Mouse (Mus musculus): ENCODE measurements around the gene Tecr. TPM values are rescaled to one million over a fixed set of nuclear protein-coding genes. Genes with fewer than 3 reads are reported as not detected.
A peak's percentile ranks its signal among the peaks of the same experiment; 100 is the strongest.

Gene Tecr
- total RNA-seq (2021) = 100 to 1,000 TPM; 503 to 542 TPM
- long read RNA-seq, experiment 1, transcript Tecr-203 (12 exons, 1,120 nt) = major isoform, 204 of 372 reads
- long read RNA-seq, experiment 1, transcript Tecr-201 (13 exons, 1,158 nt) = minor isoform, 119 of 372 reads
- long read RNA-seq, experiment 1, partial matches to known transcripts = 21 of 372 reads
- long read RNA-seq, experiment 1, other reads (novel, unspliced or antisense) = 25 of 372 reads
- long read RNA-seq, experiment 2, transcript Tecr-203 (12 exons, 1,120 nt) = major isoform, 317 of 570 reads
- long read RNA-seq, experiment 2, transcript Tecr-201 (13 exons, 1,158 nt) = minor isoform, 200 of 570 reads
- long read RNA-seq, experiment 2, partial matches to known transcripts = 13 of 570 reads
- long read RNA-seq, experiment 2, other reads (novel, unspliced or antisense) = 40 of 570 reads

DNA sequence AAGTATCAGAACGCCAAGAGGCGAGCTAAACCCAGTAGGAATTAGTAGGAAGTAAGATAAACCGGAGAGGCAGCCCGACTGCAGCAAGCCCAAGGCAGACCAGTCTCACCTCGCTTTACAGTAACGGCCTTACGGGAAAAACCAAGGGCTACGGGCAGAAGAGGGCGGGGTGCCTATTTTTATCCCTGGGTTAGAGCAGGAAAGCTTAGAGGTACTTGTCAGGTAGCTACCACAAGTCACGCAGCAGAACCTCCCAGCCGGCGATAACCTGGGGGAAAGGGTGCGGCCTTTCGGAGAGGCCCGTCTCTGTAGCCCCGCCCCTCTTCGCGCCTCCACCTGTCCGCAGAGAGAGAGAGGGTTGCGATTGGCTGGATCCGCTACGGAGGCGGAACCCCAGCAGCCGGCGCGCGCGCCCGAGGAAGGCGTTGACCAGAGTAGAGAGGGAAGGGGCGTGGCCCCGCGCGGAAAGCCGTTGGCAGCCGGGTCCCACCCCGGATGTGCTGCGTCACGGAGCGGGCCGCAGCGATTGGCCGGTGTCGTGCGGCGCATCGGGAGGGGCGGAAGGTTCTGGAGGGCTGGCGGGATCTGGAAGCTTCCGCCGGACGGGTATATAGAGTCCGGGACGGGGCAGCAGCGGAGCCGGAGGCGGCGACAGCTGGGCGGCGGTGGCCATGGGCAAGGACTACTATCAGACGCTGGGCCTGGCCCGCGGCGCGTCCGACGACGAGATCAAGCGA lies at the start of gene Tecr, which contains the start of gene Dnajb1:
Tecr (minus strand) TSS at position 311 of the 737 bp plus-strand sequence.
Dnajb1 (plus strand) TSS at position 533 of the 737 bp plus-strand sequence.
- TF ChIP-seq CTCF (conservative IDR thresholded peaks at IDR 0.05) = no peak
- DNase-seq (ENCODE audit: low spot score in 2 of 2) = peak; percentile 99
- H3K4me3 ChIP-seq = peak within 1 kb of the TSS; percentile 97
- peak within 1 kb of the TSS; percentile 98 for H3K27ac ChIP-seq

DNA sequence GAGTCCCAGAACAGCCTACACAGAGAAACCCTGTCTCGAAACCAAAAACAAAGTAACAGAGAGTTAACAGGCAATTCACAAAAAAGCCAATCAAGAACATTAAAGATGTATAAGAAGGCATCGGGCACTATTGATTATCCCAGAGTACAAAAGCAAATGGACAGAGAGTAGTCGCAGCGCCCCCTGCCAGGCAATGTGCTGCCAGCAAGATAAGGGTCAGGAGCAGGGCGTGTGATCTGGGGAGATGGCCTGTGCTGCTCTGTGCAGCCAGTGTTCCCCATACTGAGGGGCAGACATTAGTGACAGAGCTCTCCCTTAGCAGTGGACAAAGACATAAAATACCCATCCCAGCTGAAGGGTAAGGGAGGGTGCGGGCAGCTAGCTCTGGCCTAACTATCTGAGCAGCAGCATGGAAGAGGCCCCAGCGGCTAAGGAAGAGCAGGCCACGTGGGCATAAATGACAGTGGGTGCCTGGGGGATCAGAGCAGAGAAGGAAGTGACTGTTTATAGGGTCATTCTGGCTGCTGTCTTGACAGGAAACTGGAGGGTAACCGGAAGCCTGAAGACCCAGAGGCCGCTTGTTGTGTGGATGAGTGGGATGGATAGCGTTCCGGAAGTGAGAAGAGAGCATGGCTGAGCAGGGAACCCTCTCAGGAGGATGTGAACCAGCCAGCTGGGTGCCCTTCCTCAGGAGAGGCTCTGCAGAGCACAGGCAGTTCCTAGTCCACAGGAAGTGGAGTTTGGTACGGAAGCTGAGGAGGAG lies 48.9 kb upstream of the Tecr start:
- no peak overlapping the region for H3K27ac ChIP-seq
- TF ChIP-seq CTCF (conservative IDR thresholded peaks at IDR 0.05) = peak; percentile 58
- no peak for DNase-seq (ENCODE audit: low spot score in 2 of 2)
- H3K4me3 ChIP-seq = no peak overlapping the region

DNA sequence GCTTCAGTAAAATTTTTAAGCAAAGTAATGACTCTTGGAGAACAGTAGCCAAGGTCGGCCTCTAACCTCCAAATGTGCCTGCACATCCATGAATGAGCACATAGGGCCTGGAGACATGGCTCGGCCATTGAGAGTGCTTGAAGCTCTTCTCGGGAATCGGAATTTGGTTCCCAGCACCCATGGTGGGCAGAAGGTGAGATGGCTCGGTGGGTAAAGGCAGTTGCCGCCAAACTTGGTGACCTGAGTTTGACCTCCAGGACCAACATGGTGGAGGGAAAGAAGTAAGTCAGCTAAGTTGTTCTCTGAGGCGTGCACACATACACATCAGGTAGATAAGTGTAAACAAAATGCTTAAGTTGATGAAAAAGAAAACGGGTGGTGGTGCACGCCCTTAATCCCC lies 48.3 kb upstream of the Tecr start:
- no peak for DNase-seq (ENCODE audit: low spot score in 2 of 2)
- Histone ChIP-seq H3K27ac (no peak overlapping the region), H3K4me3 (no peak overlapping the region)
- TF ChIP-seq CTCF (conservative IDR thresholded peaks at IDR 0.05) = no peak

DNA sequence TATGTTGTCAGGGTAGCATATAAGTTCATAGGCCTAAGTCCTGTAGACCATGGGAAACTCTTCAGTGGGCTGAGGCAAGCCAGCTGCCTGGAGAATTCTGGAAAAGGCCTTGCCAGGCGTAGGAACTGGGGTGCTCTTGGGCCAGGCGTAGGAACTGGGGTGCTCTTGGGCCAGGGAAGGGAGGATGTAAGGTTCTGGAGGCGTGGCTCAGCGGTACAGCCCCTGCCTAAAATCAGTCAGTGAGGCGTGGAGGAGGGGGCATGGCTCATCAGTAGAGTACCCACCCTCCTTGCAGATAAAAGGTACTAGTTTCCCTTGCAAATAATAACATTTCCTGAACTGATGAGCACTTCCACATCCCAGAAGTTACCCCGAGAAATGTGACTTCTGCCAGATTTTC lies 47.0 kb upstream of the Tecr start:
- Histone ChIP-seq H3K27ac (no peak overlapping the region), H3K4me3 (no peak overlapping the region)
- DNase-seq (ENCODE audit: low spot score in 2 of 2) = no peak
- no peak for TF ChIP-seq CTCF (conservative IDR thresholded peaks at IDR 0.05)

DNA sequence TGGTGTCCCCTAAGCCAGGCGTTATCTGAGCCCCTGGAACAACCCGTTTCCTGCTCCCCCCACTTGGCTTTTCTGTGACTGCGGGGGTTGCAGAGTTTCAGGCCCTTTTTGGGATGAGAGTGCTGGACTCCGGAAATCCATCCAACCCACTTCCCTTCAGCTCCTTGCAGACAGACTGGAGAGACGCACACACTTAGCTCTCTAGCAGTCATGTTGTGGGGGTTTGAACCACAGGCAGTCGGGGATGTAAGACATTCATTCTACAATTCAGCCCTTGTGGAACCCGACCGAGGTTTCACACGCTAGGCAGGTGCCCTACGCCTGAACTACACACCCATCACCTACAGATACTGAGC lies 45.9 kb upstream of the Tecr start:
- TF ChIP-seq CTCF (conservative IDR thresholded peaks at IDR 0.05) = no peak

DNA sequence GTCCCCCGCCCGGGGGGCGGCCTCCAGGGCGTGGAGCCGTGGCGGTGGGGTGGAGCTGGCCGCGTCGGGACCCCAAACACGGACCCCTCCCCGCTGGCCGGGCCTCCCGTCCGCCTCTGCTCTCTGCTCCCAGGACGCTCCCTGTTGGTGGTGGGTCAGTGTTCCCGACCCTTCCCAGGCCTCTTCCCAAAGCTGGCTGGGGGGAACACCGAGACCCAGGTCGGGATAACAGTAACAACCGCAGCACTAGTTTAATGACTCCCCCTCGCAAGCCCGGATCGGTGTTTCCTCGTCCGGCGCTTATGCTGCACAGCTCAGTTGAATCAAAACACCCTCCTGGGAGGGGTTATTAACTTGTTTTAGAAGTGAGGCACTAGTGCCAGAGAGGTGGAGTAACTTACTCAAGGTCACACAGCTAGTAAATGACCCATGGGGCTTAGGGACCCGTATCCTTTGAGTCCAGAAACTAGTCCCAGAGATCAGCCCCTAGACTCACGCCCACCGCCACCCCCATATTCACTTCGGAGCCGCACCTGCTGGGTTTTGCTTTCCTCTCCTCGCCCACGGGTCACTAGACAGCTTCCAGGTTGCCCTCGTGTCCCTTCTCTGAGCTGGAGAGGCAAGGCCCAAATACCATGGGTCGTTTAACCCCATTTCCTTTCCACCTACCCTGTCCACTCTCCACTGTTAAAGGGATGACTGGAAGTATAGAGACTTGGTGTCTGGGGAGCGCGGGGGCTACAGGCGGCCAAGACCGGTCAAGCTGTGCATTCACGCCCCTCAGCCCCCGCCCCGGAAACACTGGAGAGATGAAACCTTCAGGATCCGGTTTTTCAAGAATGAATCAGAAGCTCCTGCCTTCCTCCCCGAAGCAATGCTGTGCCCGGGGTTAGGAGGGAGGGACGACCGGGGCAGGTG lies 45.2 kb upstream of the Tecr start:
- H3K4me3 ChIP-seq = peak overlapping the region; percentile 87
- H3K27ac ChIP-seq = peak overlapping the region; percentile 88
- DNase-seq (ENCODE audit: low spot score in 2 of 2) = no peak
- no peak for TF ChIP-seq CTCF (conservative IDR thresholded peaks at IDR 0.05)

More for the DNA sequence above, 45.9 kb upstream of the Tecr start:
- peak overlapping the region; percentile 88 for H3K27ac ChIP-seq
- H3K4me3 ChIP-seq = peak overlapping the region; percentile 87
- DNase-seq (ENCODE audit: low spot score in 2 of 2) = no peak

DNA sequence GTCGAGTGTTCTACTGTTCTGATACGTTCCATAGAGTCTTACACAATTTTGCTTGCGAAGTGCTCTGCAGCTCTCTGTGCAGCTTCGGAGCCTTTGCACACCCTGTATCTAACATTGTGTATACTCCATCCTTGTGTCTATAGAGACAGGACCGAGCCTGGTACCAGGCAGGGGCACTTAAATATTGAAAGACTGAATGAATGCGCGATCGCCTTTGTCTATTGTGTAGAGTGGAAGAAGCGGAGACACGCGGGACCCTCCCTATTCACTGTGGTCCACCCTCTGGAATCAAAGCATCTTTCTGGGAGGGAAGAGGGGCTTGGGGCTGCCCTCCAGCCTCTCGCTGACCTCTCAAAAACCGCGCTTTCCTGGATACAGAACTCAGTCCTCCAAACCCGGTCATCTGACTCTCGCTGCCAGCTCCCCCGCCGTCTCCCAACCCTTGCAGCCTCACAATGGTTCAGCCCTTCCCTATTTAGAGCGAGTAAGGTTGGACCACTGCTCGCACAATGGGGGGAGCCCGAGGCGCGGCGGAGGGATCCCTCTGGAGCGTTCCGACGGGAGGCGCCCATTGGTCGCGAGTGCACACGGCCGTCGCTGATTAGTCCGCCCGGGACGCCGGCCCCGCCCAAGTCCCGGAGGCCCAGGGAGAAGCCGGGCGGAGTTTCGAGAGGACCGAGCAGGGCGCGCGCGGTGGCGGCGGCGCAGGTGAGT lies 44.4 kb upstream of the Tecr start, which contains the start of gene Gipc1:
Gipc1 (plus strand) TSS at position 648 of the 714 bp plus-strand sequence.
- peak within 1 kb of the TSS; percentile 87 for H3K4me3 ChIP-seq
- peak within 1 kb of the TSS; percentile 96 for H3K27ac ChIP-seq
- DNase-seq (ENCODE audit: low spot score in 2 of 2) = peak; percentile 96 to 97
- TF ChIP-seq CTCF (conservative IDR thresholded peaks at IDR 0.05) = no peak

DNA sequence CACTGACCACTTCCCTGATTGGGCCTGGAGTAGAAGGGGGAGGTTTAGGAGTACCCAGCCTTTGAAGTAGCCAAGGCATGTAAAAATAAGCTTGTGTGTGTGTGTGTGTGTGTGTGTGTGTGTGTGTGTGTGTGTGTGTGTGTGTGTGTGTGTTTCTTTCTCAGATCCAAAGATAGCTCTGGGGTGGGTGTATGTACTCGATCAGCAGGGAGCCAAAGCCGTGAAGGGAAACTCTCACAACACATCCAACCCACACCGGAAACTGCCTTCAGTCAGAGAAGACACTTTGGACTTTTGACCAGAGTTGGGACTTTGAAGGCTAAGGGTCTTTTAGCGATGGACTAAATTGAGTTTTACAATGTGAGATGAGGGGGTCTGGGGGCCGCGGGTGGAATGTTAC lies 41.9 kb upstream of the Tecr start:
- H3K4me3 ChIP-seq = no peak overlapping the region
- no peak for TF ChIP-seq CTCF (conservative IDR thresholded peaks at IDR 0.05)
- DNase-seq (ENCODE audit: low spot score in 2 of 2) = no peak
- no peak overlapping the region for H3K27ac ChIP-seq

DNA sequence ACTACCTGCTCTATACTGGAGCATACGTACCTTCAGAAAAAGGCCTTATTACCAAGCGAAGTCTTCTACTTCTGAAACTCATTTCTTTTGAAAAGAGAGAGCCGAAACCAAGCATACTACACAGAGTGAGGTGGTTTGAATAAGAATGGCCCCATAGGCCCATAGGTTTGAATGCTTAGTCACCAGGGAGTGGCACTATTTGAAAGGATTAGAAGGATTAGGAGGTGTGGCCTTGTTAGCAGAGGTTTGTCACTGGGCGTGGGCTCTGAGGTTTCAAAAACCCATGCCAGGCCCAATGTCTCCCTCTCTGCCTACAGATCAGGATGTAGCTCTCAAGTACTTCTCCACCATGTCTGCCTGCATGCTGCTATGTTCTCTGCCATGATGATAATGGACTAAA lies 40.3 kb upstream of the Tecr start:
- TF ChIP-seq CTCF (conservative IDR thresholded peaks at IDR 0.05) = no peak
- Histone ChIP-seq H3K27ac (no peak overlapping the region), H3K4me3 (no peak overlapping the region)
- no peak for DNase-seq (ENCODE audit: low spot score in 2 of 2)

DNA sequence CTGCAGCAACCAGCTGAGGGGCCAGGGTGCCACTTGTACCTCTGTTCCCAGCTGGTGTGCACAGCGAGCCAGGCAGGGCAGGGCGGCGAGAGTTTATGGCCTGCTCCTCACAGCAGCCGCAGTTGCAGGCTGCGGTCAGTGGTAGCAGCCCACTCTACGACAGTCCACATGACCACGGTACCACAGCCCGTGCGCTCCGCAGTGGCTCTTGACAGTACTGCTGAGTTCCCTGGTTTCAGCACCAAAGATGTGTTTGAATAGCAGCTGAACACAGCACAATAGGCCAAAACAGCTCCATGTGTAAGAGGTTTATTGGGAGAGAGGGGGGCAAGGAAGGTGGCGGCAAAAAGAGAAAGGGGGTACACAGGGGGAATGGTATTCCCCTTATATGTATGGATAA lies 39.7 kb upstream of the Tecr start:
- Histone ChIP-seq H3K4me3 (no peak overlapping the region), H3K27ac (no peak overlapping the region)
- no peak for DNase-seq (ENCODE audit: low spot score in 2 of 2)
- TF ChIP-seq CTCF (conservative IDR thresholded peaks at IDR 0.05) = no peak

DNA sequence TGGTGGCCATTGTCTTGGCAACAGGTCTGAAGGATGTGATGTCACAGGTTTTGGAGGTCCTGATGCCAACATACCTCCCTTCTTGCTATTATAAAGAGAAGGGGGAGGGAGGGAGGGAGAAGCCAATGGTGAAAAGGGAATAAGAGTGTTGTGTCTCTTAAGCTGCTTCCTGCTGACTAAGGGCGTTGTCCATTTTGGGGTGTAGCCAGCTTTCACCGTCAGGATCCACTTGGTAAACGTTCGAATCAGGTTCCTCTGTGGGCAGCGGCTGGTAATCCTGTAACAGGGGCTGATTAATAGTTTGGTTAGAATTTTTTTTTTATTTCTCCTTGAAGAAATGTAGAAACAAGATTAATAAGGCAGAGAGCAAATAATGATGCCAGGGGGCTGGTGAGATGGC lies 31.9 kb upstream of the Tecr start:
- Histone ChIP-seq H3K4me3 (no peak overlapping the region), H3K27ac (no peak overlapping the region)
- no peak for DNase-seq (ENCODE audit: low spot score in 2 of 2)
- TF ChIP-seq CTCF (conservative IDR thresholded peaks at IDR 0.05) = no peak
